Mouse (Mus musculus): Measurements from ENCODE around the gene Inppl1.
A peak's percentile ranks its signal among the peaks of the same experiment; 100 is the strongest.

Gene Inppl1

DNA sequence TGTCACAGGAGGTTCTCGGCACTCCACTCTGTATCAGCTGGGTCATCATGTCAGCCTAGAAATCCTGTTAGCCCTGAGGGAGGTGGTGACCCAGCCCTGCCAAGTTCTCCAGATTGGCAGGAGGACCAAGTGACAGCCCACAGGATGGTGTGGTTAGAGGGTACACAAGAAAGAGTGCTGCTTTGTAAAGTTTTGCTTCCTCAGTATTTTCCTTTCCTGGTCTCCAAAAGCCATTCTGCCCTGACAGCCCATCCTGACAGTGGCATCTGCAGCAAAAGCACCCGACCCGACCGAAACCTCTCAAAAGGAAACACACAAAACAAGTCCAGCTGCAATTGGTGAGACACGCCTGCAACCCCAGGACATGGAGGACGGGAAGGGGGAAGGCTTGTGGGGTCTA, 6.2 kb upstream of the Inppl1 start:
- no peak for DNase-seq (ENCODE audit: low spot score)

DNA sequence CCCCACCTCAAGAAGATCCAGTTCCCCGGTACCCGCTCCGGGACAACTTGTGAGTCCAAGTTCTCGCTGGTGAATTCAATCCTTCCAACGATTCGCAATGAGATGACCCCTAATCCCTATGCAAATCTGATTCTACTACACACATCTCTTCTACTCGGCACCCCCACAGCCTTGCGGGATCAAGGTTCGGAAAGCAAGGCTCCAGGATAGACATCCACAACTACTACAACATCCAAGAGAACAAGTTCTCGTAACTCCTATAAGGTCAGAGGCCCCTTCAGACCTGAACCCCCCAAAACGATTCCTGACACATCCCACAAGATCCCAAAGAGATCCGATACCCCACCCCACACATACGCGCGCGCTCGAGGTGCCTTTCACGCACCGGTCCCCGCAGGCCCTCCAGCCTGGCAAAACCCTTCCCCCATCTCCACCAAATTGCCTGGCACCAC, 849 bp downstream of the Inppl1 start:
- DNase-seq (ENCODE audit: low spot score) = no peak

DNA sequence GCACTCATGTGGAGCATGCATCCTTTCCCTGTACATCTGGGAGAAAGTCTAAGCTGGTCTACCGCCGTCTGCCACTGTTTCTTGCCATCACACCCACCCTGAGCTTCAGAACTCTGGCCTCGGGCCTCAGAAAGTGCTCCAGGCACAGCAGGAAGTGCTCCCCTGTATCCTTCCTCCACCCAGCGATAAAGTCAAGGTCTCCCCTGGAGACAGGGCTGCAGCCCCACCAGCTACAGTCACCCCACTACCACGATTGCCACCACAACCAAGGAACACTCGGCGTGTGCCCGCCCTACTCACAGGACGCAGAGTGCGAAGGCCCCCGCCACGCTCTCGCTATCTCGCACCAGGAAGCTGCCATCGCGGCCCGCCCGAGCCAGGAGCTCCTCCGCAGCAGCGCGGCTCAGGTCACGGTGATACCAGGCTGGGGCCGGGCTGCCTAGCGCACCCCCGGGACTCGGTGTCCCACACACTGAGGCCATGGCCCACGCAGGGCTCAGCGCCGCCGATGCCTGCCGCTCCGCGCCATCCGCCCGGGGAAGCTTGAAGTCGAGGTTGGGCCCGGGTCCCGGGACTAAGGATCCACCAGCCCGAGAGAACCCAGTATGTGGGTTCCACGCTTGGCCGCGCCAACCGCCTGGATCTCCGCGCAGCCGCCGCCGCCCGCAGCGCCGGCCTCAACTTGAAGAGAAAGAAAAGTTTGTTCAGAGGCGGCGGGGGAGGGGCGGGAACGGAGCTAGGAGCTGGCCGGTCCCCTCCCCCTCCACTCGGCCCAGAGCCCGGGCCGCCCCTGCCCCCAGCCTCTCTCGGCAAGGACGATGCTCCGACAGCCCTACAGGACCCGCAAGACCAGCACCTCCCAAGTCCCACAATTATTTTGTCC, 1.5 kb downstream of the Inppl1 start:
- DNase-seq (ENCODE audit: low spot score) = peak; percentile 37

DNA sequence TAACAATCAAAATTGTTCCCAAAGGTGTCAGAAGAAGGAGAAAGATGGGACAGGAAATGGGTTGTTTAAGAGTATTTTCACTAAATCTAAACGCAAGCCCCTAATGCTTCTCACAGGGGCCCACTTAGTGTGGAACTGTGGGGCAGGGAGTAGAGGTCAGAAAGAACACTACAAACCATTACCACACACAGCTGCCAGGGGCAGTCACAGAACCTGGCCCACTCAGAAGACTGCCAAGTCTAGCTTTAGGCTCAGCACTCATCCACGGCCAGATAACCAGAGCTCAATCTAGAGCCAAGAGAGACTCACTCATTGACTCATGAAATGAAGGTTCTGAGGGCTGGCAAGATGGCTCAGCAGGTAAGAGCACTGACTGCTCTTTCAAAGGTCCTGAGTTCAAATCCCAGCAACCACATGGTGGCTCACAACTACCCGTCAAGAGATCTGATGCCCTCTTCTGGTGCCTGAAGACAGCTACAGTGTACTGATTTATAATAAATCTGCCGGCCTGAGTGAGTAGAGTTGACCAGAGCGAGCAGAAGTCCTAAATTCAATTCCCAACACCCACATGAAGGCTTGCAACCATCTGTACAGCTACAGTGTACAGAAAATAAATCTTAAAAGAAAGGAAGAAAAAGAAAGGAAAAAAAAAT, 2.4 kb downstream of the Inppl1 start:
- no peak for DNase-seq (ENCODE audit: low spot score)

DNA sequence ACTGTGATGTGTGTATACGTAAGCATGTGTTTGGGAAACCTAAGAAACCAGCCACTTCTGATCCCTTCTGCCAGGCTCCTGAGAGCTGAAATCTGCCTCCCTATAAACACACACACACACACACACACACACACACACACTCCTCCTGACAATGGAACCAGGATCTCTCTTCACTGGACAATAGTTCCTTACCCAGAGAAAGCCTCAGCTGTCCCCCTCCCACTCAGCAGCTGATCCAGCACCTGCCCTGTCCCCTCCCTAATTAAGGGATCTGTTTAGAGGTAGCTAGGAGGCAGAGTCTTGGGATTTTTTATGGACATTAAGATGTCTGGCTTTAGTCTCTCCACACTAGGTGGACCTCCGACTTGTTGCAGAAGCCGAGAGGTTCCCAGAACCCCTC, 3.1 kb downstream of the Inppl1 start:
- DNase-seq (ENCODE audit: low spot score) = no peak

DNA sequence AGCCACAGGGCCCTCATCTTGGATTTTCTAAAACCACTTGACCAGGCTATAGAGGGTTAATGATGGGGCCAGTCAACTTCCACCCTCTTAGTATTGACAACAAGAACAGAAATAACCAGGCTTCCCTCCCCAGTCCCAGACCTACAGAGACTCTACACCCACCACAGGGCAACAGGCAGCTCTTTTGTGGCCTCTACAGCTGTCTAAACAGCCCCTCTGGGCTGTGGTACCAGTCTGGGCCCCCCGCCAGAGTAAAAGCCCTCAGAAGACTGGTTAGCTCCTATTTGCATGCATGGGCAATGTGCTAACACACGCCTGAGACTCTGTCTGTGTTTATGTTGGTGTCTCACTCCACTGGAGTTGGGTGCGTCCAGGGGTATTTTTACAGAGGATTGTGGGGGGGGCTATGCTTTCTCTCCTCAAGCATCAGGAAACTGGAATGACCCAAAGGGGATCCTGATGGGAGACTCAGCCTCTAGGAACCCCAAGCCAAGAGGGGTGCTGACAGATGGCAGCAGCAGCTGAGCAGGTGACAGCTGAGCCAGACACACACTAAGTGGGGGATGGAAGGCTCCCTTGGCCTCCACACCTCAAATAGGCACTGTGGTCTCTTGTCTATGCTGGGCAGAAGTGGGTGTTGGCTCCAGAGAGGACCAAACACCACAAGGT, 4.0 kb downstream of the Inppl1 start:
- no peak for DNase-seq (ENCODE audit: low spot score)

DNA sequence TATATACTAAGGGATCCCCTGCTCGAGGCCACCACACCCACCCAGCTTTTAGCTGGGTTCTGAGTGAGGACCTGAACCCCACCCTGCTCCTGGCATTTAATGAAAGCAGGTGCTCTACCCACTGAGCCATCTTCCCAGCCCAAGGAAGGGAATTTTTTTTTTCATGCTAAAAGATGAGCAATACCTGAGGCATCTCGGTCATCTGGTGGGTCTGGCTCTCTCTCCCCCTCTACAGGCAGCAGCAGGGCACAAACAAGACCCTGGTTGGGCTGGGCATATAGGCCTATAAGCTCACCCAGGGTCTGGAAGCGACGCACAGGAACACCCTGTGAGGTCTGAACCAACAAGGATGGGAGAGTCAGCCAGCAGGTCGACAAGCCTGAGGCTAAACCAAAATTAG, 4.7 kb downstream of the Inppl1 start:
- DNase-seq (ENCODE audit: low spot score) = no peak

DNA sequence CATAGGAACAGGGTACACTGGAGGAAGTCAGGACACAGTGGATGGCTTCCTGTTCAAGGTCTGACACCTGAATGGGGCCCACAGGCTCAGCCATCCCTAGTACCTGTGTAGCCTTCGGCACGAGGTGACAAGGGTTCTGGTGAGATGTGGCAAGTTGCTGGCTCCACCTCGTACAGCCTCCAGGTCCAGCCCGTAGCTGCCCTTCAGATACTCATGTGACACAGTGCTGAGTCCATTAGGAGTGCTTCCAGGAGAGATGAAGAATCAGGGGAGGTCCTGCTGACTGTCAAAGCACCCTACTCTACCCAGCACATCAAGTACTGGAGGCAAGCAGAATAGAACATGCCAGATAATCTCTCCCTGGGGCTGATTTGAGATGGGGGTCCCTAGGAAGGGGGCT, 5.7 kb downstream of the Inppl1 start:
- no peak for DNase-seq (ENCODE audit: low spot score)

DNA sequence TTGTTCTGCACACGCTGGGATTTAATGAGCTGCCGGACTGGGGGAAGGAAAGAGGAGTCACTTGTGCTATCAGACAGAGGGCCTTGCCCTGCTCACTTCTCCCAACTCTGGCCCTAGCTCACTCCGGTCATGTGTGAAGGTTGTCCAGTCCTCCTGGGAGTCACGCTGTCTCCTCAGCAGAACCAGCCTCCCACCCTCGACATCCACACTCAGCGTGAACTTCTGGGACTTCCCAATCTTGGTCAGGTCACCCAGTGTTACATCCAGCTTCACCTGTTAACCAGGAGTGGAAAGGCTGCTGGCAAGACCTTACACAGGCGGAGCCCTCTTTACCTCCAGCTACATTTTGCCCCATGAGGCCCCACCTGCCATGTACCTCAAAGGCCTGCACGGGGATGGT, 6.6 kb downstream of the Inppl1 start:
- no peak for DNase-seq (ENCODE audit: low spot score)

DNA sequence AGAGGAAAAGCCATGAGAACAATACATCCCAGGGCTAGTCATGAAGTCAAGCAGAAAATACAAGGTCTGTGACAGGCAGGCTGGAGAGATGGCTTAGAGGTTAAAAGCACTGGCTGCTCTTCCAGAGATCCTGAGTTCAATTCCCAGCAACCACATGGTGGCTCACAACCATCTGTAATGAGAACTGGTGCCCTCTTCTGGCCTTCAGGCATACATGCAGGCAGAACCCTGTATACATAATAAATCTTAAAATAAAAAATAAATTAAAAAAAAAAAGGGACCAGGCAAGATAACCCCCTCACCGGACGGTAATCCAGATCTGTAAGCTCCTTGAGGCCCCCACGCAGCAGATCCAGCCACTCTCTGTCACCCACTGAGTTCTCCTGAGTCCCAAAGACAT, 7.7 kb downstream of the Inppl1 start:
- no peak for DNase-seq (ENCODE audit: low spot score)

DNA sequence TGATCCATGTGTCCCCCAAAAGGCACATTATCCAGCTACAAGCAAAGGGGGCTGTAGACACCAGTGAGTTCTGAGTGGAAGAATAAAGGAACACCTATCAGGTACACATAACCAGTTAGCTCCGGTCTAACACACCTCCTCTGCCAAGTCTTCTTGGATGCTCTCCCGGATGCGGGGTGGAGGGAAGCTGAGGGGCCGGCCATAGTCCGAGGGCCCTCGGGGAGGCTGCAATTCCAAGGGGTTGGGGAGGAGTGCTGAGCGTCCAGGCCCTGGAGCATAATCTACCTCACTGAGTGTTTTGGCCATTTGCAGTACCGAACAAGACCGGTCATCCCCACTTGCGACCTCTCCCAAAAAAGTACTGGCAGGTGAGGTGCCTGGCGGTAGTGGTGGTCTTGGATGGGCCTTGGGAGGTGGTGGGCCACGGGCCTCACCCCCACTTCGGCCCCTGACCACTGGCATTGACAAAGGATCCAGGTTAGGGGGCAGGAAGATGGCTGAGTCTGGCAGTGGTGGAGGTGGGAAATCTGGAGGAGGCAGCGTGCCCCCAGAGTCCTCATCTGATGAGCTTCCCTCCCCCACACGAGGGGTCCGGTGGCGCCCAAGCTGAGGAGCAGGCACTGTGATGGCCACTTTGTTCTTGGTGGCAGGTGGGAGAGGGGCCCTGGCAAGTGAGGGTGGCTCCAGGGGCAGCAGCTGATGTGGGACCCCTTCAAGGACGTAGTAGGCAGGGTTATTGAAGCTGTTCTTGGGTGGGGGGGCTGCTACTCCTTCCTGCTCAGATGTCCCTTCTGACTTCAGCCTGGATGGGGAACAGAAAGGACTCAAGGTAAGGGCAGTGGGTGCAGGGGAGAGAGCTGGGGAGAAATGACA, 14.0 kb downstream of the Inppl1 start:
- no peak for DNase-seq (ENCODE audit: low spot score)

DNA sequence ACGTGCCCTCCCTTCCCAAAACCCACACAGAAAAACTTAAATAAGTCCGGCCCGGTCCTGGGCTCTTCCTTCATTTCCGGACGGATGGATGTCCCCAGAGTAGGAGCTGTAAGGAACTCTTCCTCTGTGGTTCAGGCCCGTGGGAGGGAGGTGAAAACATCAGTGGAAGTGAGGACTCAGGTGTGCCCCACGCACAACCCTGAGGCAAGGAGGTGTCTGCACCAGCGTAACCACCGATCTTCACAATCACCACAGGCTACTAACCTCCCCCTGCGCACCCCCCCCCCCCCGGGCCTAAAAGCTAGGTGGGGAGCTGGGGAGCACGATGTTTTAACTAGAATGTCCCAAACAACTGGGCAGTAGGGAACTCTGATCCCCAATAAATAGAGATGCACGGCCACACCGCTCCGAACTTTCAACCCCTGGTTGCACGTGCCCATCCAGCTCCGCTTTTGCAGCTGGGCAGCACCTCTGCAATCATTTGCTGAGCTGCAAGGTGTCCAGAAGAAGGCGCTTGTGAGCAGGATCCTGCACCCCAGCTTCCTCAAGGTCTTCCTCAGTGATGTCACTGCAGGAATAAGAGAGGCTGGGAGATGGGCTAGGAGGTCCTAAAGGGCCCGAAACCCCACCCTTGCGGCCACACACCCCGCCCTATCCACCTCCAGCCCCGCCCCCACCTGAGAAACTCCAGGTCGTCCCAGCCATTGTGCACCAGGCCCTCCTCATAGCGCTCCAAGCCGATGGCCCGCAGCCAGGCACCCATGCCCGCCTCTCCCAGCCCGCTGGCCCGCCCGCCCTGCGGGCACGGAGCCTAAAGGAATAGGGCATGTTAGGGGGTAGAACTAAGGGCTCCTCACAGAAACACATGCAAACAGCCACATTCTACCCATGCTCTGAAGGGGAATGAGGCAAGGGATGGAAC, 14.9 kb downstream of the Inppl1 start:
- no peak for DNase-seq (ENCODE audit: low spot score)

DNA sequence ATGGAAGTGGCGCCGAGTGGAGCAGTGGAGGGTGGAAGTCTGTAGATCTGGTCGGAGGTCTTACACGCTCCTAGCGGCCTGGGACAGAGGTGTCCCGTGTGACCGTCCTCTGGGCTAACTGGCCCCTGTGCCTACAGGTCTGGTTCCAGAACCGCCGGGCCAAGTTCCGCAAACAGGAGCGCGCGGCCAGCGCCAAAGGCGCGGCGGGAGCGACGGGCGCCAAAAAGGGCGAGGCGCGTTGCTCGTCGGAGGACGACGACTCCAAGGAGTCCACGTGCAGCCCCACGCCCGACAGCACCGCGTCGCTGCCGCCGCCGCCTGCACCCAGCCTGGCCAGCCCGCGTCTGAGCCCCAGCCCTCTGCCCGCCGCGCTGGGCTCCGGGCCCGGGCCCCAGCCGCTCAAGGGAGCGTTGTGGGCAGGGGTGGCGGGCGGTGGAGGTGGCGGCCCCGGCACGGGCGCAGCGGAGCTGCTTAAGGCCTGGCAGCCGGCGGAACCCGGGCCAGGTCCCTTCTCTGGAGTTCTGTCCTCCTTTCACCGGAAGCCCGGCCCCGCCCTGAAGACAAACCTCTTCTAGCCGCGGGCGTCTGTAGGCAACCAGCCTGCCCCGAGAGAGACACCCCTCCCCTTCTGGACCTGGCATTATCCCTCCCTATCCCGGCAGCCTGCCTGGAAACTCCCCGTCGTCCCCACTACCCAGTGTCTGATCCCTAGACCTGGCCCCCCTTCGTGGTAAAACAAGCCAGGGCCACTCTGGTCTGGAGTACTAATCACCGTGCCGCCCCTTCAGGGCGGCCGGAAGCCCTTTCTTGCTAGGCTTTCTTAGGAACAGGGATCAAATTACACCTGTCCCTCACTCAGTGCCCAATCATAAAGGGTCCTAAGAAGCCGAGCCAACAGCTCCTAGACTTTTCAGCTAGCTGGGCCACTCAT, 16.2 kb downstream of the Inppl1 start:
- no peak for DNase-seq (ENCODE audit: low spot score)

DNA sequence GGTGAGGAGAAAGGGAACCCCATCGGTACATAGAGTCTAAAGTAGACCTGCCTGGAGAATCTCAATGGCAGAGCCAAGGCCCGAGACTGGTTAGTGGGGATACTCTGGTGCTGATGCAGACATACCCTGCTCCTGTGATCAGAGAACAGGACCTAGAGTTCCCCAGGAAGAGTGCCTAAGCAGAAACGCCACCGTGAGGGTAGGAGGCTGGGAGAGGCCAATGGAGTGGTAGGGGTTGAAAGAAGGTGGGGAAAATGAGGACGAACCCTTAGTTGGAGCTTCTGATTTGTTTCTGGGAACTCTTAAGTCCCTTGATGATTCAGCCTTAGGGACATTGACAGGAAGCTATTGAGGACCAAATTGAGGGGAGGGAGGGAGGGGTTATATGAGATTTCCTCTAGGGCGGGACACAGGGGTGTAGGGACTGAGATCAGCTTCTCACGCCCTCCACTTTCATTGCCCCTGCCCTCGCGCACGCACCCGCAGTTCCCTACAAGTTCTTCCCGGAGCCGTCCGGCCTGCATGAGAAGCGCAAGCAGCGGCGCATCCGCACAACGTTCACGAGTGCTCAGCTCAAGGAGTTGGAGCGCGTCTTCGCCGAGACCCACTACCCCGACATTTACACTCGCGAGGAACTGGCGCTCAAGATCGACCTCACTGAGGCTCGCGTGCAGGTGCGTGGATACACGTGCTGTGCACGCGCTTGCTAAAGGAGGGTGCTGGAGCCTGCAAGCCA, 17.6 kb downstream of the Inppl1 start:
- DNase-seq (ENCODE audit: low spot score) = no peak

DNA sequence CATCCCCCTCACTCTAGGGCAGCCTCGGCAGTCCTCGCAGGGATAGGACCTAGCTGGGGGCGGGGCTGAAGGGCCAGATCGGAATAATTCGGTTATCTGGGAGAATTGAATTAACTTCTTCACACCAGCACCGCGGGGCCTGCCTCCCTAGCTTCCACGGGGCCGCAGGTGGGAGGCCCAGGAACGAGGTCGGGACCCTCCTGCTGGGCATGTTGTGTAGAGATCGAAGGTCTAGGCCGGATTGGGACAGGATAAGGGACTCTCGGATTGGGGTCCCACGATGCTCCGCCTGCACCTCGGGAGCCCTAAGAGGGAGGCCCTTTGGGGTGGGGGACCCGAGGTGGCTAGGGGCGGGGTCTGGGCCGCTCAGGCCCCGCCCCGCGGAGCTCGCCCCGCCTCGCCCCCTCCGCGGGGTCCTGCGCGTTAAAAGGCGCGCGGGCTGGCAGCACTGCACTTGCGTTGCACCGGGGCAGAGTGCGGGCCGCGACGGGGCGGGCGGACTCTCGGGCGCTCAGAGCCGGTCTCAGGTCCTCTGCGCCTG, 20.1 kb downstream of the Inppl1 start, which contains the start of gene Phox2a:
TSS of gene Phox2a (plus strand) at position 453 of the 541 bp plus-strand sequence.
- no peak for DNase-seq (ENCODE audit: low spot score)

DNA sequence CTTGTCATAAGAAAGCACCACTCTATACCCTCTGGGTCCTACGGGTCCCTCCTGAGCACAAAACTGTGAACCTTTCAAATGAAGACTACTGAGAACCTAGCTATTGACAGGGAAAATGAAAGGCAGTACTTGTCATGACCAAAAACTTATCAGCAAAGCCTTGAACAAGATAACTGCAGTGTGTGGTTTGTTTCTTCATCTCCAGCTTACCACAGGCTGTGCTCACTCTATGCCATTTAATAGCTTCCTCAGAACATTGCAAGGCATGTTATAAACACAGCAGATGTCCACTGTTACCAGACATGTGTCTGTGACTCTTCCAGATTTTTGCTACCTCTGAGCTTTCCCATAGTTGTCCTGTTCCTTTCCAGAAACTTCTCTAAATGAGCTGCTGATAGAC, 61.0 kb downstream of the Inppl1 start:
- DNase-seq (ENCODE audit: low spot score) = no peak

DNA sequence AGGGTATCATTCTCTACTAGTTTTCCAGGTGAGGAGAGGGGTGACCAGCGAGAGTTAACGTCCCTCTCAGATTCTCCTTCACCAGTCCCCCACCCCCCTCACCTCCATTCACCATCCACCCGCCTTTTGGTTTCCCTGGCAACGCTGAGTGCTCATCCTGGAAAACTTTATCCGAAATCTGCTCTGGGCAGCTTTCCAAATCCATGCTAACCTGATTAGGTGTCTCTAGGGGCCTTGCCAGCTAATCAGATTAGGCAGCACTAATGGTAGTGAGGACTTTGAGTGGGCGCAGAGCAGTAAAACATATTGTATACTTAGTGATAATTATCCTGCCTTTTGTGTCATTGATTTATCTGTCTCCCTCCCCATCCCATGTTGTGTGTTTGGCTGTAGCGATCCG, 65.3 kb downstream of the Inppl1 start:
- no peak for DNase-seq (ENCODE audit: low spot score)
